Mouse (Mus musculus) heart, embryonic 15.5 days (tissue): ENCODE measurements at regions not wholly inside any gene's neighbourhood (a gene's known extent, or its start where the extent isn't known, plus 50 kb on each side); places are given as distances from the start of the nearest gene placed in this dataset.

Experiments
- ATAC-seq: fragments of 200-750 bp; cut with Nextera tagmentation; replicated peaks from 2 replicates; pipeline ENCODE4 v1.8.0; 2017; ENCODE audit warnings: low read depth, moderate TSS enrichment; ENCODE audit not compliant: insufficient number of reproducible peaks, insufficient read depth, low FRiP score
- H3K27ac ChIP-seq: fragments of 300-500 bp; sonication (generic); 2 replicates; pipeline ENCODE4 v1.5.1; 2015; ENCODE audit warnings: mild to moderate bottlenecking, inconsistent platforms
- H3K27me3 ChIP-seq: fragments of 300-500 bp; sonication (generic); 2 replicates; pipeline ENCODE4 v1.6.1; 2015; ENCODE audit warnings: inconsistent platforms
- H3K36me3 ChIP-seq: fragments of 300-500 bp; sonication (generic); 2 replicates; pipeline ENCODE4 v1.6.1; 2015; ENCODE audit warnings: mild to moderate bottlenecking, inconsistent platforms
- H3K4me1 ChIP-seq: fragments of 300-500 bp; sonication (generic); replicated peaks from 2 replicates; pipeline ENCODE4 v1.6.1; 2015; ENCODE audit warnings: inconsistent platforms
- H3K4me2 ChIP-seq: fragments of 300-500 bp; sonication (generic); 2 replicates; pipeline ENCODE4 v1.6.1; 2015; ENCODE audit warnings: inconsistent platforms, mild to moderate bottlenecking, moderate library complexity
- H3K4me3 ChIP-seq: fragments of 300-500 bp; sonication (generic); 2 replicates; pipeline ENCODE4 v1.5.1; 2015; ENCODE audit warnings: mild to moderate bottlenecking, inconsistent platforms
- H3K9ac ChIP-seq: fragments of 300-500 bp; sonication (generic); 2 replicates; pipeline ENCODE4 v1.6.1; 2015; ENCODE audit warnings: mild to moderate bottlenecking, inconsistent platforms
- H3K9me3 ChIP-seq: fragments of 300-500 bp; sonication (generic); replicated peaks from 2 replicates; pipeline ENCODE4 v1.6.1; 2016; ENCODE audit warnings: inconsistent platforms
- WGBS: fragments of 180-500 bp; shearing (Covaris S2); methylation state at CpG from one replicate; pipeline ENCODE4 v1.1.7; 2015; ENCODE audit warnings: mixed read lengths; 5-methylcytosine and 5-hydroxymethylcytosine counted together

- no peak overlapping the region for H3K4me3 ChIP-seq
- no peaks in the 10 kb centered on the region for H3K27me3 ChIP-seq
- WGBS = 60% methylated on average over 5 of the region's 5 CpGs
- H3K4me1 ChIP-seq = peaks cover 3% of the 10 kb centered on the region; the same call in 1 of the 2 replicates
- H3K4me2 ChIP-seq = no peak overlapping the region
- no peaks in the 10 kb centered on the region for H3K36me3 ChIP-seq
- no peaks in the 10 kb centered on the region for H3K9me3 ChIP-seq
- H3K9ac ChIP-seq = no peak overlapping the region
- ATAC-seq = no peak
- H3K27ac ChIP-seq = no peak overlapping the region
Measured at GRCm38 (mm10) chr15:61139151-61139550, 216.3 kb upstream of the A1bg start.

GRCm38 (mm10) chr15:61136781-61137180 is 214.0 kb upstream of the A1bg start:
- H3K9ac ChIP-seq = no peak overlapping the region
- H3K9me3 ChIP-seq = no peaks in the 10 kb centered on the region
- no peaks in the 10 kb centered on the region for H3K27me3 ChIP-seq
- WGBS = 77% methylated on average over 2 of the region's 2 CpGs
- no peaks in the 10 kb centered on the region for H3K36me3 ChIP-seq
- H3K4me1 ChIP-seq = peaks cover 3% of the 10 kb centered on the region; the same call in 1 of the 2 replicates
- no peak overlapping the region for H3K4me2 ChIP-seq
- H3K4me3 ChIP-seq = no peak overlapping the region
- no peak for ATAC-seq
- no peak overlapping the region for H3K27ac ChIP-seq

- no peak overlapping the region for H3K4me3 ChIP-seq
- no peak overlapping the region for H3K4me2 ChIP-seq
- no peaks in the 10 kb centered on the region for H3K4me1 ChIP-seq
- H3K27ac ChIP-seq = no peak overlapping the region
- no peak for ATAC-seq
- WGBS = 40% methylated on average over 1 of the region's 1 CpGs
- H3K27me3 ChIP-seq = no peaks in the 10 kb centered on the region
- H3K9me3 ChIP-seq = no peaks in the 10 kb centered on the region
- no peak overlapping the region for H3K9ac ChIP-seq
- H3K36me3 ChIP-seq = no peaks in the 10 kb centered on the region
Measured at GRCm38 (mm10) chr15:61133316-61133715, 210.5 kb upstream of the A1bg start.

- 72% methylated on average over 2 of the region's 2 CpGs for WGBS
- no peaks in the 10 kb centered on the region for H3K36me3 ChIP-seq
- no peak overlapping the region for H3K4me2 ChIP-seq
- no peaks in the 10 kb centered on the region for H3K27me3 ChIP-seq
- H3K4me3 ChIP-seq = no peak overlapping the region
- no peak overlapping the region for H3K9ac ChIP-seq
- H3K4me1 ChIP-seq = no peaks in the 10 kb centered on the region
- ATAC-seq = no peak
- no peaks in the 10 kb centered on the region for H3K9me3 ChIP-seq
- no peak overlapping the region for H3K27ac ChIP-seq
Measured at GRCm38 (mm10) chr15:61127971-61128370, 205.2 kb upstream of the A1bg start.

- Histone ChIP-seq H3K4me1 (no peaks in the 10 kb centered on the region), H3K27ac (no peak overlapping the region), H3K36me3 (no peaks in the 10 kb centered on the region), H3K4me2 (no peak overlapping the region), H3K9me3 (no peaks in the 10 kb centered on the region), H3K4me3 (no peak overlapping the region), H3K27me3 (no peaks in the 10 kb centered on the region), H3K9ac (no peak overlapping the region)
- ATAC-seq = no peak
Measured at GRCm38 (mm10) chr15:61127130-61127529, 204.3 kb upstream of the A1bg start.

GRCm38 (mm10) chr15:61116912-61117311 is 194.1 kb upstream of the A1bg start:
- Histone ChIP-seq H3K9ac (no peak overlapping the region), H3K36me3 (no peaks in the 10 kb centered on the region), H3K4me2 (no peak overlapping the region), H3K9me3 (no peaks in the 10 kb centered on the region), H3K27me3 (no peaks in the 10 kb centered on the region), H3K4me1 (no peaks in the 10 kb centered on the region), H3K4me3 (no peak overlapping the region), H3K27ac (no peak overlapping the region)
- no peak for ATAC-seq
- WGBS = 40% methylated on average over 1 of the region's 1 CpGs

GRCm38 (mm10) chr15:61109429-61110128 is 186.8 kb upstream of the A1bg start:
- H3K4me3 ChIP-seq = no peak overlapping the region
- H3K9me3 ChIP-seq = no peaks in the 10 kb centered on the region
- H3K36me3 ChIP-seq = no peaks in the 10 kb centered on the region
- H3K27ac ChIP-seq = peak overlapping the region; percentile 53
- peaks cover 5% of the 10 kb centered on the region for H3K4me1 ChIP-seq
- H3K27me3 ChIP-seq = no peaks in the 10 kb centered on the region
- no peak; the same call in 1 of the 2 replicates for ATAC-seq
- 30% methylated on average over 4 of the region's 4 CpGs for WGBS
- H3K4me2 ChIP-seq = no peak overlapping the region
- no peak overlapping the region for H3K9ac ChIP-seq

- Histone ChIP-seq H3K4me2 (no peak overlapping the region), H3K4me3 (no peak overlapping the region), H3K36me3 (no peaks in the 10 kb centered on the region), H3K9ac (no peak overlapping the region), H3K4me1 (peaks cover 5% of the 10 kb centered on the region), H3K27ac (peak overlapping the region; percentile 53), H3K27me3 (no peaks in the 10 kb centered on the region), H3K9me3 (no peaks in the 10 kb centered on the region)
- no peak for ATAC-seq
- whole genome bisulfite sequencing = 59% methylated on average over 2 of the region's 2 CpGs
Measured at GRCm38 (mm10) chr15:61108957-61109356, 186.1 kb upstream of the A1bg start.

GRCm38 (mm10) chr15:61102421-61103412 is 179.9 kb upstream of the A1bg start:
- Histone ChIP-seq H3K27ac (no peak overlapping the region), H3K4me2 (no peak overlapping the region), H3K9ac (no peak overlapping the region), H3K36me3 (no peaks in the 10 kb centered on the region), H3K27me3 (no peaks in the 10 kb centered on the region), H3K4me1 (0 out of 2 replicates have a peak, but pooled peaks cover 2% of the 10 kb centered on the region), H3K9me3 (no peaks in the 10 kb centered on the region), H3K4me3 (no peak overlapping the region)
- no peak for ATAC-seq
- 43% methylated on average over 7 of the region's 7 CpGs for WGBS

- H3K9me3 ChIP-seq = no peaks in the 10 kb centered on the region
- no peaks in the 10 kb centered on the region for H3K27me3 ChIP-seq
- H3K36me3 ChIP-seq = no peaks in the 10 kb centered on the region
- ATAC-seq = no peak
- no peak overlapping the region for H3K9ac ChIP-seq
- WGBS = 58% methylated on average over 4 of the region's 4 CpGs
- H3K4me3 ChIP-seq = no peak overlapping the region
- no peak overlapping the region for H3K4me2 ChIP-seq
- H3K27ac ChIP-seq = no peak overlapping the region
- H3K4me1 ChIP-seq = no peaks in the 10 kb centered on the region
Measured at GRCm38 (mm10) chr15:61100807-61101206, 178.0 kb upstream of the A1bg start.

GRCm38 (mm10) chr15:61098968-61099367 is 176.2 kb upstream of the A1bg start:
- Histone ChIP-seq H3K27ac (no peak overlapping the region), H3K9ac (no peak overlapping the region), H3K4me2 (no peak overlapping the region), H3K9me3 (no peaks in the 10 kb centered on the region), H3K4me3 (no peak overlapping the region), H3K36me3 (no peaks in the 10 kb centered on the region), H3K27me3 (no peaks in the 10 kb centered on the region), H3K4me1 (no peaks in the 10 kb centered on the region)
- no peak for ATAC-seq
- 10% methylated on average over 1 of the region's 1 CpGs for WGBS
